ENCODE assay signal across 11 mouse cellular contexts in the genomic region with DNA sequence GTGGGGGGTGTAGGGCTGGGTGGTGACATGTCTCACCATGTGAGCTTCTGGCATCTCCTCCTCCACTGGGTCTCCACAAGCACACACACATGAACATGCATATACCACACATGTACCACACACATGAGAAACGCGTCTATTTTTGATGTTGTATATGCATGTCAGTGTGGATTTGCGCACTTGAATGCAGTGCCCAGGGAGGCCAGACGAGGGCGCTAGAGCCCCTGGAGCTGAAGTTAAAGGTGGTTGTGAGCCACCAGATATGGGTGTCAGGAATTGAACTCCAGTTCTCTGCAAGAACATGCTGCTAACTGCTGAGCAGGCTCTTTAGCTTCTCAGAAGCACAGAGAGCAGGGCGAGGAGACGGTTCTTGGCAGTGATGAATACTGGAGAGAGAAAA. TPM values are rescaled to one million over a fixed set of nuclear protein-coding genes. Genes with fewer than 3 reads are reported as not detected.
A peak's percentile ranks its signal among the peaks of the same experiment; 100 is the strongest.
DNase-seq lines count a peak whose midpoint lies in the region; ATAC-seq and TF ChIP-seq lines count a peak whose summit lies in the region.
"Had no signal": no experiment of that assay in that cellular context is flagged by ENCODE, and none has a peak within 500 bp of the region (broad histone marks: within the 10 kb centered on the region; RNA-seq: fewer than 3 reads in every experiment).

No protein-coding gene starts in this region.

- H3K4me3 ChIP-seq in hindbrain, embryonic 11.5 days (ENCODE audit: low read depth, low read length), result no peak overlapping the region
- no peak overlapping the region for H3K4me3 ChIP-seq in hindbrain, embryonic 13.5 days
- H3K4me3 ChIP-seq in megakaryocyte, embryonic 14.5 days (replicated peaks), result peak overlapping the region; percentile 1
- H3K4me3 ChIP-seq in ES-E14 (ENCODE audit: insufficient read depth in 1 of 2, low read depth in 1 of 2, low read length in 2 of 2, poor library complexity in 1 of 2, severe bottlenecking in 1 of 2), result no peak overlapping the region
- H3K4me3 ChIP-seq: embryonic facial prominence, embryonic 12.5 days had no signal

- H3K9me3 ChIP-seq in hindbrain, embryonic 11.5 days (ENCODE audit: control insufficient read depth, low read length), result no peaks in the 10 kb centered on the region
- no peaks in the 10 kb centered on the region for H3K9me3 ChIP-seq in hindbrain, embryonic 13.5 days
- H3K9me3 ChIP-seq in megakaryocyte, embryonic 14.5 days, result peaks cover 7% of the 10 kb centered on the region
- H3K9me3 ChIP-seq in ES-E14 (ENCODE audit: control insufficient read depth, insufficient read depth, low read depth, low read length), result no peaks in the 10 kb centered on the region
- H3K9me3 ChIP-seq: embryonic facial prominence, embryonic 12.5 days; limb, embryonic 13.5 days had no signal

- no peak overlapping the region for H3K9ac ChIP-seq in hindbrain, embryonic 11.5 days (ENCODE audit: low read depth, low read length)
- no peak overlapping the region for H3K9ac ChIP-seq in hindbrain, embryonic 13.5 days
- H3K9ac ChIP-seq in ES-E14 (ENCODE audit: insufficient read depth, low read depth, low read length, poor library complexity, severe bottlenecking), result no peak overlapping the region
- H3K9ac ChIP-seq: embryonic facial prominence, embryonic 12.5 days had no signal

- no peaks in the 10 kb centered on the region for H3K27me3 ChIP-seq in hindbrain, embryonic 11.5 days (ENCODE audit: control insufficient read depth, insufficient read depth, low read length)
- 0 out of 2 replicates have a peak, but pooled peaks cover 6% of the 10 kb centered on the region for H3K27me3 ChIP-seq in hindbrain, embryonic 13.5 days
- peaks cover 35% of the 10 kb centered on the region for H3K27me3 ChIP-seq in megakaryocyte, embryonic 14.5 days (replicated peaks)

- 0 out of 2 replicates have a peak, but pooled peaks cover 3% of the 10 kb centered on the region for H3K4me1 ChIP-seq in hindbrain, embryonic 11.5 days (replicated peaks; ENCODE audit: control insufficient read depth, insufficient read depth, low read length)
- H3K4me1 ChIP-seq in hindbrain, embryonic 13.5 days (replicated peaks), result peaks cover 5% of the 10 kb centered on the region; the same call in 1 of the 2 replicates
- peaks cover 17% of the 10 kb centered on the region for H3K4me1 ChIP-seq in megakaryocyte, embryonic 14.5 days
- peaks cover 0 to 5% of the 10 kb centered on the region in 2 experiments; a peak in 1 of 4 replicates for H3K4me1 ChIP-seq in ES-E14 (ENCODE audit: control insufficient read depth in 2 of 2, insufficient read depth in 2 of 2, low read length in 2 of 2, poor library complexity in 1 of 2)
- H3K4me1 ChIP-seq: embryonic facial prominence, embryonic 12.5 days had no signal

- H3K4me2 ChIP-seq in hindbrain, embryonic 11.5 days (replicated peaks; ENCODE audit: low read depth, low read length), result no peak overlapping the region
- no peak overlapping the region for H3K4me2 ChIP-seq in hindbrain, embryonic 13.5 days

- ATAC-seq in hindbrain, embryonic 11.5 days (ENCODE audit: low FRiP score), result no peak
- no peak for ATAC-seq in hindbrain, embryonic 13.5 days (ENCODE audit: low FRiP score)
- no peak for ATAC-seq in megakaryocyte, adult 5-6 weeks (ENCODE audit: poor library complexity, severe bottlenecking)
- 0 out of 2 replicates have a peak, but pooled peaks have one; percentile 22 for ATAC-seq in erythroblast, adult 5-6 weeks (replicated peaks; ENCODE audit: low FRiP score, poor library complexity, severe bottlenecking)
- ATAC-seq: inflammation-experienced regulatory T-cells, adult 6 months had no signal

- DNase-seq in hindbrain, embryonic 11.5 days (ENCODE audit: low spot score), result peak; percentile 41
- no peak for DNase-seq in ES-E14 (ENCODE audit: low read depth, low spot score)
- no peak for DNase-seq in retina, postnatal 1 day
- DNase-seq in gastrocnemius, postnatal 4 days (ENCODE audit: low spot score in 2 of 2), result no peak

- 95% methylated on average over 7 of the region's 7 CpGs for WGBS in hindbrain, embryonic 11.5 days
- 93% methylated on average over 7 of the region's 7 CpGs for WGBS in hindbrain, embryonic 13.5 days

- in situ Hi-C loops in ES-E14 (cut with MboI; ENCODE audit: low sequenced_read_pairs in 2 of 2, unreplicated experiment in 2 of 2), result loop anchor here (25.0 kb wide), 2 partner anchors 451 to 851 kb away; no protein-coding TSS in a partner anchor

- H3K27ac ChIP-seq in hindbrain, embryonic 11.5 days (ENCODE audit: low read depth, low read length), result no peak overlapping the region
- no peak overlapping the region for H3K27ac ChIP-seq in hindbrain, embryonic 13.5 days
- H3K27ac ChIP-seq in ES-E14 (ENCODE audit: insufficient read depth, low read depth, low read length, poor library complexity, severe bottlenecking), result no peak overlapping the region
- H3K27ac ChIP-seq: embryonic facial prominence, embryonic 12.5 days; limb, embryonic 13.5 days had no signal

- no peaks in the 10 kb centered on the region for H3K36me3 ChIP-seq in hindbrain, embryonic 11.5 days (ENCODE audit: control insufficient read depth, insufficient read depth, low read length)
- H3K36me3 ChIP-seq in hindbrain, embryonic 13.5 days, result peaks cover 13% of the 10 kb centered on the region
- peaks cover 7% of the 10 kb centered on the region for H3K36me3 ChIP-seq in megakaryocyte, embryonic 14.5 days (replicated peaks; ENCODE audit: low read length)
- peaks cover 3% of the 10 kb centered on the region for H3K36me3 ChIP-seq in ES-E14 (ENCODE audit: control insufficient read depth, insufficient read depth, low read length, poor library complexity, severe bottlenecking)

TF ChIP-seq in ES-E14, 5 proteins besides CTCF, POLR2A, EP300 and RAD21:
- TF ChIP-seq ZNF384 (IDR thresholded peaks at IDR 0.05; ENCODE audit: low read depth, low read length) (no peak), HCFC1 (IDR thresholded peaks at IDR 0.05; ENCODE audit: borderline replicate concordance, insufficient read depth, low read length) (no peak), CHD2 (IDR thresholded peaks at IDR 0.05; ENCODE audit: low read depth, low read length) (no peak), MAFK (IDR thresholded peaks at IDR 0.05; ENCODE audit: insufficient read depth, low read depth, low read length) (0 out of 2 replicates have a peak, but pooled peaks have one; percentile 27), ZC3H11A (IDR thresholded peaks at IDR 0.05; ENCODE audit: borderline replicate concordance, low read depth, low read length) (0 out of 2 replicates have a peak, but pooled peaks have one; percentile 25)

RNA-seq across cellular contexts. Expression of gene Zap70, which starts 24.8 kb away (rescaled TPM):
- polyA plus RNA-seq in hindbrain, embryonic 11.5 days (2014; fragmentation: Nextera tagmentation; extraction: Ambion mirVana), result 0.15 and 0.39 TPM in 2 replicates
- polyA plus RNA-seq in hindbrain, embryonic 13.5 days (2015; fragmentation: Nextera tagmentation; extraction: Ambion mirVana), result 0.43 and 1.2 TPM in 2 replicates
- polyA plus RNA-seq in megakaryocyte, embryonic 14.5 days (2012; ENCODE audit: insufficient read depth, low replicate concordance), result not detected in 2 replicates
- total RNA-seq in megakaryocyte, adult 5-6 weeks (2015), result 0.71 and 1.7 TPM in 2 replicates
- 0.77 and 1.5 TPM in 2 replicates for total RNA-seq in megakaryocyte, adult 5-6 weeks (2017)
- 2.5 and 5.0 TPM in 2 replicates for total RNA-seq in ES-E14 (2012; rRNA removed)
- not detected in 2 replicates for total RNA-seq in erythroblast, adult 5-6 weeks (2015; ENCODE audit: low replicate concordance)
- 0.17 and 0.70 TPM in 2 replicates for total RNA-seq in erythroblast, adult 5-6 weeks (2017; ENCODE audit: low replicate concordance)
- total RNA-seq in gastrocnemius, postnatal 4 days (2021), result under 1 TPM; 0.21 to 0.49 TPM
